Mouse (Mus musculus): ENCODE measurements around the gene Six6. TPM values are rescaled to one million over a fixed set of nuclear protein-coding genes. Genes with fewer than 3 reads are reported as not detected.

Six6 gene
- polyA plus RNA-seq, 1 experiment from 2014 or later: not detected

GRCm38 (mm10) chr12:72953858-72954257 is 14.2 kb downstream of the Six6 start:
- WGBS: 77% methylated on average over 5 of the region's 5 CpGs
- Histone ChIP-seq H3K4me2 (ENCODE audit: low read length) (no peak overlapping the region), H3K4me1 (replicated peaks; ENCODE audit: insufficient read depth, low read length) (no peaks in the 10 kb centered on the region), H3K36me3 (ENCODE audit: insufficient read depth, low read length) (no peaks in the 10 kb centered on the region), H3K9me3 (replicated peaks; ENCODE audit: low read length) (no peaks in the 10 kb centered on the region), H3K9ac (ENCODE audit: low read depth, low read length) (no peak overlapping the region), H3K27me3 (ENCODE audit: insufficient read depth, low read length) (peaks cover 23% of the 10 kb centered on the region), H3K4me3 (replicated peaks; ENCODE audit: low read depth, low read length) (no peak overlapping the region), H3K27ac (no peak overlapping the region)
- ATAC-seq (replicated peaks; ENCODE audit: low FRiP score, low read depth) (no peak), DNase-seq (ENCODE audit: low spot score) (no peak)
- no peak for TF ChIP-seq CTCF (IDR thresholded peaks at IDR 0.05; ENCODE audit: low read depth)

GRCm38 (mm10) chr12:72954906-72955305 is 15.2 kb downstream of the Six6 start:
- H3K36me3 ChIP-seq (ENCODE audit: insufficient read depth, low read length): no peaks in the 10 kb centered on the region

GRCm38 (mm10) chr12:72957829-72958424 is 18.2 kb downstream of the Six6 start:
- 68% methylated on average over 6 of the region's 6 CpGs for WGBS
- no peak for ATAC-seq (replicated peaks; ENCODE audit: low FRiP score, low read depth)
- DNase-seq (ENCODE audit: low spot score): no peak
- Histone ChIP-seq H3K4me1 (replicated peaks; ENCODE audit: insufficient read depth, low read length) (no peaks in the 10 kb centered on the region), H3K4me3 (replicated peaks; ENCODE audit: low read depth, low read length) (no peak overlapping the region), H3K9me3 (replicated peaks; ENCODE audit: low read length) (no peaks in the 10 kb centered on the region), H3K27ac (no peak overlapping the region), H3K36me3 (ENCODE audit: insufficient read depth, low read length) (no peaks in the 10 kb centered on the region), H3K27me3 (ENCODE audit: insufficient read depth, low read length) (0 out of 2 replicates have a peak, but pooled peaks cover 3% of the 10 kb centered on the region), H3K4me2 (ENCODE audit: low read length) (no peak overlapping the region), H3K9ac (ENCODE audit: low read depth, low read length) (no peak overlapping the region)
- no peak for TF ChIP-seq CTCF (IDR thresholded peaks at IDR 0.05; ENCODE audit: low read depth)

More at GRCm38 (mm10) chr12:72954906-72955305, 15.2 kb downstream of the Six6 start:
- WGBS: 60% methylated on average over 4 of the region's 4 CpGs
- Histone ChIP-seq H3K4me2 (ENCODE audit: low read length) (no peak overlapping the region), H3K4me1 (replicated peaks; ENCODE audit: insufficient read depth, low read length) (no peaks in the 10 kb centered on the region), H3K4me3 (replicated peaks; ENCODE audit: low read depth, low read length) (no peak overlapping the region), H3K9ac (ENCODE audit: low read depth, low read length) (no peak overlapping the region), H3K9me3 (replicated peaks; ENCODE audit: low read length) (no peaks in the 10 kb centered on the region), H3K27ac (no peak overlapping the region), H3K27me3 (ENCODE audit: insufficient read depth, low read length) (peaks cover 18% of the 10 kb centered on the region; the same call in 1 of the 2 replicates)
- TF ChIP-seq CTCF (IDR thresholded peaks at IDR 0.05; ENCODE audit: low read depth): no peak
- ATAC-seq (replicated peaks; ENCODE audit: low FRiP score, low read depth) (no peak), DNase-seq (ENCODE audit: low spot score) (no peak)

GRCm38 (mm10) chr12:72958446-72958845 is 18.8 kb downstream of the Six6 start:
- Histone ChIP-seq H3K4me1 (replicated peaks; ENCODE audit: insufficient read depth, low read length) (no peaks in the 10 kb centered on the region), H3K27ac (no peak overlapping the region), H3K9me3 (replicated peaks; ENCODE audit: low read length) (no peaks in the 10 kb centered on the region), H3K4me3 (replicated peaks; ENCODE audit: low read depth, low read length) (no peak overlapping the region), H3K9ac (ENCODE audit: low read depth, low read length) (no peak overlapping the region), H3K36me3 (ENCODE audit: insufficient read depth, low read length) (no peaks in the 10 kb centered on the region), H3K27me3 (ENCODE audit: insufficient read depth, low read length) (0 out of 2 replicates have a peak, but pooled peaks cover 3% of the 10 kb centered on the region), H3K4me2 (ENCODE audit: low read length) (no peak overlapping the region)
- no peak for ATAC-seq (replicated peaks; ENCODE audit: low FRiP score, low read depth)
- TF ChIP-seq CTCF (IDR thresholded peaks at IDR 0.05; ENCODE audit: low read depth): no peak
- 93% methylated on average over 3 of the region's 3 CpGs for WGBS
- DNase-seq (ENCODE audit: low spot score): no peak

- Histone ChIP-seq H3K9ac (ENCODE audit: low read depth, low read length) (no peak overlapping the region), H3K36me3 (ENCODE audit: insufficient read depth, low read length) (no peaks in the 10 kb centered on the region), H3K27me3 (ENCODE audit: insufficient read depth, low read length) (no peaks in the 10 kb centered on the region), H3K27ac (no peak overlapping the region), H3K4me2 (ENCODE audit: low read length) (no peak overlapping the region), H3K4me3 (replicated peaks; ENCODE audit: low read depth, low read length) (no peak overlapping the region), H3K9me3 (replicated peaks; ENCODE audit: low read length) (no peaks in the 10 kb centered on the region), H3K4me1 (replicated peaks; ENCODE audit: insufficient read depth, low read length) (no peaks in the 10 kb centered on the region)
- DNase-seq (ENCODE audit: low spot score) (no peak), ATAC-seq (replicated peaks; ENCODE audit: low FRiP score, low read depth) (no peak)
- 81% methylated on average over 6 of the region's 6 CpGs for WGBS
- TF ChIP-seq CTCF (IDR thresholded peaks at IDR 0.05; ENCODE audit: low read depth): no peak; the same call in 1 of the 2 replicates
These were observed 23.1 kb downstream of the Six6 start for GRCm38 (mm10) chr12:72962761-72963160.

GRCm38 (mm10) chr12:72967541-72967940 is 27.8 kb downstream of the Six6 start:
- H3K9me3 ChIP-seq (replicated peaks; ENCODE audit: low read length): no peaks in the 10 kb centered on the region
- 80% methylated on average over 7 of the region's 7 CpGs for WGBS

GRCm38 (mm10) chr12:72970620-72971019 is 30.9 kb downstream of the Six6 start:
- 71% methylated on average over 14 of the region's 14 CpGs for WGBS
- Histone ChIP-seq H3K27me3 (ENCODE audit: insufficient read depth, low read length) (no peaks in the 10 kb centered on the region), H3K9me3 (replicated peaks; ENCODE audit: low read length) (no peaks in the 10 kb centered on the region), H3K9ac (ENCODE audit: low read depth, low read length) (no peak overlapping the region), H3K36me3 (ENCODE audit: insufficient read depth, low read length) (no peaks in the 10 kb centered on the region), H3K4me1 (replicated peaks; ENCODE audit: insufficient read depth, low read length) (no peaks in the 10 kb centered on the region), H3K4me2 (ENCODE audit: low read length) (no peak overlapping the region), H3K27ac (no peak overlapping the region), H3K4me3 (replicated peaks; ENCODE audit: low read depth, low read length) (no peak overlapping the region)
- no peak for TF ChIP-seq CTCF (IDR thresholded peaks at IDR 0.05; ENCODE audit: low read depth)
- ATAC-seq (replicated peaks; ENCODE audit: low FRiP score, low read depth): no peak
- no peak for DNase-seq (ENCODE audit: low spot score)

More at GRCm38 (mm10) chr12:72967541-72967940, 27.8 kb downstream of the Six6 start:
- ATAC-seq (replicated peaks; ENCODE audit: low FRiP score, low read depth): no peak
- no peak for TF ChIP-seq CTCF (IDR thresholded peaks at IDR 0.05; ENCODE audit: low read depth)
- Histone ChIP-seq H3K9ac (ENCODE audit: low read depth, low read length) (no peak overlapping the region), H3K27ac (no peak overlapping the region), H3K4me1 (replicated peaks; ENCODE audit: insufficient read depth, low read length) (no peaks in the 10 kb centered on the region), H3K4me3 (replicated peaks; ENCODE audit: low read depth, low read length) (no peak overlapping the region), H3K4me2 (ENCODE audit: low read length) (no peak overlapping the region), H3K27me3 (ENCODE audit: insufficient read depth, low read length) (no peaks in the 10 kb centered on the region), H3K36me3 (ENCODE audit: insufficient read depth, low read length) (no peaks in the 10 kb centered on the region)
- DNase-seq (ENCODE audit: low spot score): no peak
